Mouse (Mus musculus): ENCODE measurements around the gene Gprc5d. TPM values are rescaled to one million over a fixed set of nuclear protein-coding genes. Genes with fewer than 3 reads are reported as not detected.
A peak's percentile ranks its signal among the peaks of the same experiment; 100 is the strongest.

The Gprc5d gene
- polyA plus RNA-seq (2012) = 0.04 and 0.08 TPM in 2 replicates

DNA sequence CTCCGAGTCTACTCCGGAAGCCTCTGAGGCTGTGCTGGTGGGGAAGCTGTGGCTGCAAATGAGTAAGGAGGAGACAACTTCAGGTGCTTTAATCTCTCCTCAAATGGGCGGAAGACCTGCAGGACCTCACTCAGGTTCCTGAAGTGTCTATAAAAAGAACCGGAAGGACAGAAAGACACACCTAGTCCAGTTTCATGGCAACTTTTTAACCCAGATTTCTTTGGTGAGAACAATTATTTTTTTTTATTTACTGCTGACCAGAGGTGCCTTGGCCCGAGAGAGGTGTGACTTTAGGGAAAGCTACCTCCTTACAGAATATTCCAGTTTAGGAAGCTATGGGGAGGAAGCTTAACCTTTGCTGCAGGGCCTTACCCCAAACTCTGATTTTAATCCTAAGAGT, at the start of gene Gprc5d:
Gene Gprc5d (minus strand): TSS at position 101 of the 400 bp plus-strand sequence.
- H3K4me3 ChIP-seq (replicated peaks) = no peak within 1 kb of the TSS
- no peaks in the 10 kb centered on the region for H3K36me3 ChIP-seq (ENCODE audit: control insufficient read depth)
- no peak for TF ChIP-seq TAL1 (IDR thresholded peaks at IDR 0.05; ENCODE audit: low read length)
- TF ChIP-seq GATA1 (IDR thresholded peaks at IDR 0.05; ENCODE audit: low read length) = no peak
- H3K4me1 ChIP-seq (ENCODE audit: control insufficient read depth) = no peaks in the 10 kb centered on the region
- no peaks in the 10 kb centered on the region for H3K9me3 ChIP-seq (ENCODE audit: control insufficient read depth, low read length)
- H3K27me3 ChIP-seq (ENCODE audit: control insufficient read depth) = peaks cover 2% of the 10 kb centered on the region

DNA sequence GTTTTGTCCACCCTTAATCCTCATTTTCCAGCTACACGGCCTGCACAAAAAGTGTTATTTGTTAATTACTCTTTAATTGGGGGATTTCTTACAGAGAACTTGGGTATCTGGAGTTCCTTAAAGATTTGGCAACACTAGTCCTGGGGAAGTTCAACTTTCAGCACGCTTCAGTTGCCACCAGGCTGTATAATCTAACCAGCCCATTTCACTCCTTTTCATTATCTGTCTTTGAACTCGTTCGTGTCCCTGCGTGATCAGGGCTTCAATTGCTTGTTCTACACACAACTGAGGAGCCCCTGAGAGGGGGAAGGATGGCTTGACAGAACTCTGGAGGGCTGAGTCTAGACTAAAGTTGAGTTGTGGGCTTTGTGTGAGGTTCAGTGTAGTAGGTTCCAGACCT, 48.6 kb upstream of the Gprc5d start:
- Histone ChIP-seq H3K36me3 (ENCODE audit: control insufficient read depth) (peaks cover 50% of the 10 kb centered on the region), H3K4me3 (replicated peaks) (peak overlapping the region; percentile 100), H3K4me1 (ENCODE audit: control insufficient read depth) (peaks cover 62% of the 10 kb centered on the region), H3K9me3 (ENCODE audit: control insufficient read depth, low read length) (no peaks in the 10 kb centered on the region), H3K27me3 (ENCODE audit: control insufficient read depth) (no peaks in the 10 kb centered on the region)
- no peak for TF ChIP-seq TAL1 (IDR thresholded peaks at IDR 0.05; ENCODE audit: low read length)
- no peak for TF ChIP-seq GATA1 (IDR thresholded peaks at IDR 0.05; ENCODE audit: low read length)

DNA sequence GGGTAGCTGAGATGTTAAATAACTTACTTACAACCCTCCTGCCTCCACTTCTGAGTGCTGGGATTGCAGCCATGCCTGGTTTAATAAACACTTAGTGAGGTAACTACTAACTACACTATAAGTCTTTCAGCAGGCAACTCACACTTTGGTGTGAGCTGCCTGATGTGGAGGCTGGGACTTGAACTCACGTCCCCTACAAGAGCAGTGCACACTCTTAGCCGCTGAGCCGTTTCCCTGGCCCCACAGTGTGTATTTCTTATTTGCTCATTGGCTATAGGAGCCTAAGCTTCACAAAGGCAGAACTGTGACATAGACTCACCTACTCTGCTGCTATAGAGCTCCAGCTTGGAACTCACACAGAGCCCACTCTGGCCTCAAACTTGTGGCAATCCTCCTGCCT, 48.2 kb upstream of the Gprc5d start:
- Histone ChIP-seq H3K9me3 (ENCODE audit: control insufficient read depth, low read length) (no peaks in the 10 kb centered on the region), H3K27me3 (ENCODE audit: control insufficient read depth) (no peaks in the 10 kb centered on the region), H3K4me3 (replicated peaks) (peak overlapping the region; percentile 100), H3K4me1 (ENCODE audit: control insufficient read depth) (peaks cover 63% of the 10 kb centered on the region), H3K36me3 (ENCODE audit: control insufficient read depth) (peaks cover 54% of the 10 kb centered on the region)
- no peak for TF ChIP-seq GATA1 (IDR thresholded peaks at IDR 0.05; ENCODE audit: low read length)
- no peak for TF ChIP-seq TAL1 (IDR thresholded peaks at IDR 0.05; ENCODE audit: low read length)

DNA sequence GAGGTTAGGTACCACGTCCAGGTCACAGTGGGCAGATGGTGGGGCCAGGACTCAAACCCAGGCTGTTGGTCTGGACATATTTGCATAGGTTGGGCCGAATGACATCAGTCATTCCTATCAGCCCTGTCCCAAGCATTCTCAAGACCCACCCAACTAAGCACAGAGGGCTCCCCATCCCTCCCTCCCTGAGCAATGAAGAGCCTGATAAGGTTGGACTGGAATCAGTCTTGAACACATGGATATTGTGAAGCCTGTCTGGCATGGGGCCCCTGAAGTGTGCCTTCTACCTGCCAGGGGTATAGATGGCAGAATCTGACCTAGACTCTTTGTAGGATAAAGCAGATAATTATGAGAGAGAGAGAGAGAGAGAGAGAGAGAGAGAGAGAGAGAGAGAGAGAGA, 47.6 kb upstream of the Gprc5d start:
- peak overlapping the region; percentile 100 for H3K4me3 ChIP-seq (replicated peaks)
- no peaks in the 10 kb centered on the region for H3K9me3 ChIP-seq (ENCODE audit: control insufficient read depth, low read length)
- H3K4me1 ChIP-seq (ENCODE audit: control insufficient read depth) = peaks cover 66% of the 10 kb centered on the region
- peaks cover 59% of the 10 kb centered on the region for H3K36me3 ChIP-seq (ENCODE audit: control insufficient read depth)
- TF ChIP-seq TAL1 (IDR thresholded peaks at IDR 0.05; ENCODE audit: low read length) (peak; percentile 68), GATA1 (IDR thresholded peaks at IDR 0.05; ENCODE audit: low read length) (peak; percentile 82)
- H3K27me3 ChIP-seq (ENCODE audit: control insufficient read depth) = no peaks in the 10 kb centered on the region

DNA sequence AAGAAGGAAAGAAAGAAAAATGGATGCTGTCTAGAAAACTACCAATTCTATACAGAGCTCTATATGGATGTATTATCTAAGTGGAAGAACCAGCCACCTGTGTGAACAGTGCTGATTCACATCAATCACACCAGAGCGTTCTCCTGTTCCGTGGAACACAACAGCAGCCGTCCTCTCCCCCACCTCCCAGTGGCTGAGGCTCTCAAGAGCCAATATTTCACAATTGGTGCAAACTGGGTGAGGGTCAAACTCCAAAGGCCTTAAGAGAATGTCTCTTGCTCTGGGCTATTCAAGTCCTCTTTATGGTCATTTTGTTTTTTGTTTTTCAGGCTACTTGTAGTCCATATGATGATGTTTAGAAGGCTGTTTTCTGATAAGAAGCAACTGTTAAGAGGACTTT, 47.1 kb upstream of the Gprc5d start:
- Histone ChIP-seq H3K4me3 (replicated peaks) (peak overlapping the region; percentile 100), H3K4me1 (ENCODE audit: control insufficient read depth) (peaks cover 71% of the 10 kb centered on the region), H3K9me3 (ENCODE audit: control insufficient read depth, low read length) (no peaks in the 10 kb centered on the region), H3K36me3 (ENCODE audit: control insufficient read depth) (peaks cover 64% of the 10 kb centered on the region), H3K27me3 (ENCODE audit: control insufficient read depth) (no peaks in the 10 kb centered on the region)
- TF ChIP-seq GATA1 (IDR thresholded peaks at IDR 0.05; ENCODE audit: low read length) = no peak

DNA sequence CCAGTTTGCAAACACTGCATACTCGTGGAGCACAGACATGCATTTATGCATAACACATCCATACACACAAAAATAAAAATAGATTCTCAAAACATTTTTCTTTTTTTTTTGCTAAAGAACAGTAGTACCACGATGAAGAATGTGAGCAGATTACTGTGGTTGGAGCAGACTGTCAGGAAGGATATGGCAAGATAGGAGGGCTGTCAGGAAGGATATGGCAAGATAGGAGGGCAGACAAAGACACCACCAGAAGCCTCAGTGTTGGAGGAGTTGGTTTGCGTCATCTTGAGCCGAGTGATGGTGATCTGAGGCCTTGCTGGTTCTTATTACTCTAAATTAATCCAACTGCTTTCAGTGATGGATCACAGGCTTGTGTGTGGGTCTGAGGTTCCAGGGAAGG, 44.8 kb upstream of the Gprc5d start:
- peaks cover 65% of the 10 kb centered on the region for H3K4me1 ChIP-seq (ENCODE audit: control insufficient read depth)
- H3K36me3 ChIP-seq (ENCODE audit: control insufficient read depth) = peaks cover 87% of the 10 kb centered on the region
- TF ChIP-seq GATA1 (IDR thresholded peaks at IDR 0.05; ENCODE audit: low read length) (no peak), TAL1 (IDR thresholded peaks at IDR 0.05; ENCODE audit: low read length) (no peak)
- H3K9me3 ChIP-seq (ENCODE audit: control insufficient read depth, low read length) = no peaks in the 10 kb centered on the region
- no peaks in the 10 kb centered on the region for H3K27me3 ChIP-seq (ENCODE audit: control insufficient read depth)
- peak overlapping the region; percentile 27 for H3K4me3 ChIP-seq (replicated peaks)

DNA sequence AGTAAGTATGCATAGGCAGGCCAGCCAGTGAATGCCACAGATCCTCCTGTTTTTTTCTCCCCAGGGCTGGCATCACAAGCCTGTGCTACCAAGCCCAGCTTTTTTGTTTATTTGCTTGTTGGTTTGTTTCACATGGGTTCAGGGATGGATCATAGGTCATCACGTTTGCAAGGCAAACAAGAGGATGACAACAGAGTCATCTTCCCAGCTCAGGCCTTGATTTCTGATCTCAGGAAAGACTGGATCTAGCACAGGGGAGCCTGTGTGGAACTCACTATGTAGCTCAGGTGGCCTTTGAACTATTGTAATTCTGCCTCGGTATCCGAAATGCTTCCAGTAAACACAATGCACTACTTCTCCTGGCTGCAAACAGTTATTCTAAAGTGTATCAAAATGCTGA, 44.2 kb upstream of the Gprc5d start:
- peaks cover 68% of the 10 kb centered on the region for H3K4me1 ChIP-seq (ENCODE audit: control insufficient read depth)
- no peaks in the 10 kb centered on the region for H3K27me3 ChIP-seq (ENCODE audit: control insufficient read depth)
- TF ChIP-seq GATA1 (IDR thresholded peaks at IDR 0.05; ENCODE audit: low read length) (no peak), TAL1 (IDR thresholded peaks at IDR 0.05; ENCODE audit: low read length) (no peak)
- peak overlapping the region; percentile 27 for H3K4me3 ChIP-seq (replicated peaks)
- H3K36me3 ChIP-seq (ENCODE audit: control insufficient read depth) = peaks cover 91% of the 10 kb centered on the region
- H3K9me3 ChIP-seq (ENCODE audit: control insufficient read depth, low read length) = no peaks in the 10 kb centered on the region

DNA sequence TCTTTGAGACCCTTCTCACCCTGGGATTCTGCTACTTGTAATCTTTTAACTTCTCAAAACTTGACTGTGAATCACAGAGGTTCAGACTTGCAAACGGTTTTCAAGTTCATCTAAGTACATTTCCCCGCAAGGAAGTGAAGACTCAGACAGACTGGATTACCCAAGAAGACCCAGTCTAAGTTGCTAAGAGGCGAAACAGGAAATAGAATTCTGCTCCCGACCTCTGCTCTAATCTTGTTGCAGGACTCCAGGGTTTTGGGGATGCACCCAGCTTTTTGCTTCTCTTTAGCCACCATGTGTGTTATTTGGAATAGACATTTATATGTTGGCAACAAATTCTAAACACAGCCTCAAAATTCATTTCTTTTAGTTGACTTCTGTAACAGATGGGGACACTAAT, 43.3 kb upstream of the Gprc5d start:
- Histone ChIP-seq H3K4me3 (replicated peaks) (no peak overlapping the region), H3K27me3 (ENCODE audit: control insufficient read depth) (no peaks in the 10 kb centered on the region), H3K9me3 (ENCODE audit: control insufficient read depth, low read length) (no peaks in the 10 kb centered on the region), H3K4me1 (ENCODE audit: control insufficient read depth) (peaks cover 70% of the 10 kb centered on the region), H3K36me3 (ENCODE audit: control insufficient read depth) (peaks cover 92% of the 10 kb centered on the region)
- TF ChIP-seq GATA1 (IDR thresholded peaks at IDR 0.05; ENCODE audit: low read length) (no peak), TAL1 (IDR thresholded peaks at IDR 0.05; ENCODE audit: low read length) (no peak)

DNA sequence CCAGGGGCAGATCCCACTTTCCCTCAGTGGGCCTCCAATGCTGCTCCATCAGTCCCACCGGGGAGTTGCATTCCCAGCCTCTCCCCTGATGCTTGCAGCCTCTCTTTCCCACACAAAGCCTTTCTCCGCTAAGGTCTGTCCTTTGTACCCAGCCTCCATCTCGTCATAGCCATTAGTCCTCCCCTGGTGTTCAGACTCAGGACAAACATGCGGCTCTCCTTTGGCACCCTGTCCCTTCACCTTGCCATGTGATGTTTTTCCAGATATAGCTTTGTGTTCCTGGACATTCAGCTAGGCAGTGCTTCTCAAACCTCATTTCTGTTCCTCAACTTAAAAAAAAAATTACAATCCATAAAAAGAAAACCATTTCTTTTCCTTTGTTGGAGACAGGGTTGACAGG, 40.4 kb upstream of the Gprc5d start:
- TF ChIP-seq TAL1 (IDR thresholded peaks at IDR 0.05; ENCODE audit: low read length) = no peak
- TF ChIP-seq GATA1 (IDR thresholded peaks at IDR 0.05; ENCODE audit: low read length) = no peak
- Histone ChIP-seq H3K36me3 (ENCODE audit: control insufficient read depth) (peaks cover 97% of the 10 kb centered on the region), H3K4me3 (replicated peaks) (no peak overlapping the region), H3K4me1 (ENCODE audit: control insufficient read depth) (peaks cover 48% of the 10 kb centered on the region), H3K9me3 (ENCODE audit: control insufficient read depth, low read length) (no peaks in the 10 kb centered on the region; the same call in 1 of the 2 replicates), H3K27me3 (ENCODE audit: control insufficient read depth) (no peaks in the 10 kb centered on the region)

DNA sequence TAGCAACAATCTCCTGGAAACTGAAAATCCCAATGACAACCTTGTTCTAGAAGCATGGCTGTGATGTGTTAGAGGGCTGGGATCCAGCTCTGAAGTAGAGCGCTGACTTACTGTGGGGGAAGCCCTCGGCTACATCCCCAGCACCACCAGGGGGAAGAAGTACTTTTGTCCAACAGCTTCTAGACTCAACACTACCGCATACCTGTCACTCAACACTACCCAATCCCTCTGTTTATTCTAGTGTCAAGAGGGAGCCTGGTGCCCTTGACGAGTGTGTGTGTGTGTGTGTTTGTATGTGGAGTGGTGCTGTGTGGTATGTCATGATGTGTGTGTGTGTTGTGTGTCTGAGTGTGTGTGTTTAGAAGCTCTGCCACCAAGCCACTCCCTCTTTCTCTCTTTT, 39.4 kb upstream of the Gprc5d start:
- peaks cover 97% of the 10 kb centered on the region for H3K36me3 ChIP-seq (ENCODE audit: control insufficient read depth)
- no peak overlapping the region for H3K4me3 ChIP-seq (replicated peaks)
- TF ChIP-seq GATA1 (IDR thresholded peaks at IDR 0.05; ENCODE audit: low read length) = no peak
- TF ChIP-seq TAL1 (IDR thresholded peaks at IDR 0.05; ENCODE audit: low read length) = no peak
- peaks cover 2% of the 10 kb centered on the region; the same call in 1 of the 2 replicates for H3K9me3 ChIP-seq (ENCODE audit: control insufficient read depth, low read length)
- peaks cover 42% of the 10 kb centered on the region for H3K4me1 ChIP-seq (ENCODE audit: control insufficient read depth)
- H3K27me3 ChIP-seq (ENCODE audit: control insufficient read depth) = no peaks in the 10 kb centered on the region
